Mouse (Mus musculus) stomach, embryonic 16.5 days (tissue): ENCODE measurements around the gene Hoxd12. TPM values are rescaled to one million over a fixed set of nuclear protein-coding genes. Genes with fewer than 3 reads are reported as not detected.

Source experiments
- ATAC-seq: fragments of 200-750 bp; cut with Nextera tagmentation; 2 replicates; pipeline ENCODE4 v1.8.0; 2017; ENCODE audit warnings: moderate number of reproducible peaks, moderate TSS enrichment; ENCODE audit not compliant: insufficient read depth, low FRiP score
- H3K27ac ChIP-seq: fragments of 300-500 bp; sonication (generic); 2 replicates; pipeline ENCODE4 v1.5.1; 2014; ENCODE audit warnings: low read length
- H3K27me3 ChIP-seq: fragments of 300-500 bp; sonication (generic); 2 replicates; pipeline ENCODE4 v1.6.1; 2014; ENCODE audit warnings: low read length, control low read depth, mixed read lengths; ENCODE audit not compliant: control insufficient read depth, insufficient read depth
- H3K36me3 ChIP-seq: fragments of 300-500 bp; sonication (generic); 2 replicates; pipeline ENCODE4 v1.6.1; 2014; ENCODE audit warnings: low read length; ENCODE audit not compliant: control insufficient read depth, insufficient read depth
- H3K4me1 ChIP-seq: fragments of 300-500 bp; sonication (generic); 2 replicates; pipeline ENCODE4 v1.6.1; 2014; ENCODE audit warnings: low read length, control low read depth, mixed read lengths; ENCODE audit not compliant: control insufficient read depth, insufficient read depth
- H3K4me2 ChIP-seq: fragments of 300-500 bp; sonication (generic); 2 replicates; pipeline ENCODE4 v1.6.1; 2014; ENCODE audit warnings: low read depth, low read length, mixed read lengths
- H3K4me3 ChIP-seq: fragments of 300-500 bp; sonication (generic); replicated peaks from 2 replicates; pipeline ENCODE4 v1.5.1; 2014; ENCODE audit warnings: mild to moderate bottlenecking, low read length
- H3K9ac ChIP-seq: fragments of 300-500 bp; sonication (generic); 2 replicates; pipeline ENCODE4 v1.6.1; 2014; ENCODE audit warnings: low read length
- H3K9me3 ChIP-seq: fragments of 300-500 bp; sonication (generic); replicated peaks from 2 replicates; pipeline ENCODE4 v1.6.1; 2016; ENCODE audit warnings: low read length, control low read depth; ENCODE audit not compliant: control insufficient read depth
- WGBS: fragments of 180-500 bp; shearing (Covaris S2); extraction: QIAGEN DNeasy Blood & Tissue Kit; methylation state at CpG from one replicate; pipeline ENCODE4 v1.1.7; 2014; 5-methylcytosine and 5-hydroxymethylcytosine counted together
- polyA plus RNA-seq: library from polyadenylated mRNA; unstranded; fragments of >200 nt; fragmentation: Nextera tagmentation; extraction: Ambion mirVana; gene quantifications from 2 replicates; pipeline ENCODE4 v1.2.1, GENCODE M21; 2015

Gene Hoxd12
- polyA plus RNA-seq, 1 experiment from 2014 or later: 0.05 TPM

- Histone ChIP-seq H3K4me2 (peak within 1 kb of the TSS; percentile 50), H3K9me3 (no peaks in the 10 kb centered on the region), H3K4me3 (peak within 1 kb of the TSS; percentile 39), H3K27me3 (peaks cover 96% of the 10 kb centered on the region), H3K27ac (no peak within 1 kb of the TSS), H3K4me1 (peaks cover 6% of the 10 kb centered on the region), H3K9ac (no peak within 1 kb of the TSS), H3K36me3 (no peaks in the 10 kb centered on the region)
- no peak for ATAC-seq
- WGBS: under 1% methylated on average over 43 of the region's 43 CpGs
Measured at GRCm38 (mm10) chr2:74697567-74698121, 22.8 kb downstream of the Hoxd12 start, which contains the start of gene Hoxd9. TSS of gene Hoxd9 (plus strand) at chr2:74697727.

GRCm38 (mm10) chr2:74698201-74699052, 23.6 kb downstream of the Hoxd12 start:
- under 1% methylated on average over 81 of the region's 86 CpGs for WGBS
- Histone ChIP-seq H3K4me1 (peaks cover 6% of the 10 kb centered on the region), H3K36me3 (no peaks in the 10 kb centered on the region), H3K27ac (no peak overlapping the region), H3K4me2 (peak overlapping the region; percentile 50), H3K9me3 (no peaks in the 10 kb centered on the region), H3K4me3 (peak overlapping the region; percentile 39), H3K9ac (no peak overlapping the region), H3K27me3 (peaks cover 96% of the 10 kb centered on the region)
- ATAC-seq: no peak

- no peak overlapping the region for H3K4me3 ChIP-seq
- H3K4me1 ChIP-seq: peaks cover 6% of the 10 kb centered on the region
- H3K4me2 ChIP-seq: no peak overlapping the region
- H3K27ac ChIP-seq: no peak overlapping the region
- no peaks in the 10 kb centered on the region for H3K9me3 ChIP-seq
- no peak for ATAC-seq
- WGBS: 2% methylated on average over 17 of the region's 17 CpGs
- H3K36me3 ChIP-seq: no peaks in the 10 kb centered on the region
- peaks cover 94% of the 10 kb centered on the region for H3K27me3 ChIP-seq
- H3K9ac ChIP-seq: no peak overlapping the region
Measured at GRCm38 (mm10) chr2:74699053-74699430, 24.2 kb downstream of the Hoxd12 start.

GRCm38 (mm10) chr2:74699664-74700545, 25.1 kb downstream of the Hoxd12 start:
- no peaks in the 10 kb centered on the region for H3K9me3 ChIP-seq
- H3K36me3 ChIP-seq: no peaks in the 10 kb centered on the region
- ATAC-seq: no peak
- H3K27me3 ChIP-seq: peaks cover 94% of the 10 kb centered on the region
- no peak overlapping the region for H3K4me2 ChIP-seq
- H3K9ac ChIP-seq: no peak overlapping the region
- H3K27ac ChIP-seq: no peak overlapping the region
- peaks cover 6% of the 10 kb centered on the region for H3K4me1 ChIP-seq
- H3K4me3 ChIP-seq: no peak overlapping the region
- 10% methylated on average over 23 of the region's 23 CpGs for WGBS

- no peak overlapping the region for H3K4me2 ChIP-seq
- H3K9ac ChIP-seq: no peak overlapping the region
- H3K36me3 ChIP-seq: no peaks in the 10 kb centered on the region
- peaks cover 94% of the 10 kb centered on the region for H3K27me3 ChIP-seq
- H3K9me3 ChIP-seq: no peaks in the 10 kb centered on the region
- H3K4me1 ChIP-seq: peaks cover 8% of the 10 kb centered on the region
- ATAC-seq: no peak
- 9% methylated on average over 22 of the region's 22 CpGs for WGBS
- no peak overlapping the region for H3K27ac ChIP-seq
- no peak overlapping the region for H3K4me3 ChIP-seq
Measured at GRCm38 (mm10) chr2:74700546-74701112, 25.8 kb downstream of the Hoxd12 start.

GRCm38 (mm10) chr2:74701949-74702819, 27.4 kb downstream of the Hoxd12 start:
- Histone ChIP-seq H3K4me3 (no peak overlapping the region), H3K4me2 (no peak overlapping the region), H3K36me3 (no peaks in the 10 kb centered on the region), H3K9me3 (no peaks in the 10 kb centered on the region), H3K27ac (no peak overlapping the region), H3K9ac (no peak overlapping the region), H3K4me1 (peaks cover 9% of the 10 kb centered on the region), H3K27me3 (peaks cover 90% of the 10 kb centered on the region)
- 13% methylated on average over 17 of the region's 17 CpGs for WGBS
- ATAC-seq: no peak

- no peak for ATAC-seq
- Histone ChIP-seq H3K9me3 (no peaks in the 10 kb centered on the region), H3K4me3 (no peak overlapping the region), H3K27ac (no peak overlapping the region), H3K4me1 (peaks cover 7% of the 10 kb centered on the region), H3K36me3 (no peaks in the 10 kb centered on the region), H3K27me3 (peaks cover 90% of the 10 kb centered on the region), H3K4me2 (no peak overlapping the region), H3K9ac (no peak overlapping the region)
- 30% methylated on average over 6 of the region's 6 CpGs for WGBS
Measured at GRCm38 (mm10) chr2:74702820-74703219, 28.0 kb downstream of the Hoxd12 start.

GRCm38 (mm10) chr2:74703317-74703716, 28.5 kb downstream of the Hoxd12 start:
- ATAC-seq: no peak
- Histone ChIP-seq H3K9ac (no peak overlapping the region), H3K4me1 (0 out of 2 replicates have a peak, but pooled peaks cover 3% of the 10 kb centered on the region), H3K9me3 (no peaks in the 10 kb centered on the region), H3K36me3 (no peaks in the 10 kb centered on the region), H3K27ac (no peak overlapping the region), H3K4me2 (no peak overlapping the region), H3K4me3 (no peak overlapping the region), H3K27me3 (peaks cover 90% of the 10 kb centered on the region)
- 13% methylated on average over 10 of the region's 10 CpGs for WGBS
